Mouse (Mus musculus) small intestine, adult 2 months (tissue): Measurements from ENCODE around the gene Cdt1.

Experiments used
- CTCF ChIP-seq: fragments of 200-500 bp; IDR thresholded peaks from 2 replicates; pipeline ENCODE4 v1.5.1; 2012; ENCODE audit warnings: low read depth, mild to moderate bottlenecking, control low read depth, inconsistent platforms, low read length, moderate library complexity, mixed read lengths; ENCODE audit not compliant: insufficient replicate concordance, insufficient read length; ENCODE audit errors: extremely low read depth
- POLR2A ChIP-seq: fragments of 200-500 bp; IDR thresholded peaks from 2 replicates; pipeline ENCODE4 v1.6.1; 2012; ENCODE audit warnings: low read depth, mild to moderate bottlenecking, control low read depth, inconsistent platforms, low read length, moderate library complexity

- TF ChIP-seq CTCF (no peak), POLR2A (no peak)
Observed at GRCm38 (mm10) chr8:122573577-122573976, 5.8 kb downstream of the Cdt1 start.
